Mouse (Mus musculus): ENCODE data around the gene Ddah1.

DNA sequence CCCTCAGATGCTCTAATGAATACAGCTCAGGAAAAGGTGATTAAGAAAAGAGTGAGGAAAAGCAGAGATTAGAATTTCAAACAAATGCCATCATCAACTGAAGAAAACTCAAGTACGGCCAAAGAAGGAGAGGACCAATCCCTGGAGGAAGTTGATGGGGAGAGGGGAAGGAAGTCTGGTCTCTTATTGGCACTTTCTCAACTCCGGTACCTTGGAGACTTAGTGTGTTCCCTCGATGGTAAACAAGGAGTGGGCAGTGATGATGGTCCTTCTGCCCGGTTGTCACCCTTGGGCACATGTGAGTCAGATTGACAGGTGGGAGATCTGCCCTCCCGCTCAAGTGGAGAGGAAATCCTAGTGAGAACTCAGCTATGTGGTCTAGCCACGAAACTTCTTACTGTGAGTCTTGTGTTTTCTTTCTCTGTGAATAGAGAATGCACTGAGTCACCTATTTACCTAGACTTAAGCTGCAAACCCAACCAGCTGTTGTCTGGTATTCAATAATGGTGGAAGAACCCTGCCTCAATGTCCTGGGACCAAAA is 129.0 kb downstream of the Ddah1 start:
- no peak for TF ChIP-seq CTCF (IDR thresholded peaks at IDR 0.05; ENCODE audit: low read depth, low read length)
- TF ChIP-seq POLR2A (IDR thresholded peaks at IDR 0.05; ENCODE audit: extremely low read depth, insufficient read depth, low read length): no peak
